18 mouse cellular contexts compared by ENCODE assay signal in the genomic region with DNA sequence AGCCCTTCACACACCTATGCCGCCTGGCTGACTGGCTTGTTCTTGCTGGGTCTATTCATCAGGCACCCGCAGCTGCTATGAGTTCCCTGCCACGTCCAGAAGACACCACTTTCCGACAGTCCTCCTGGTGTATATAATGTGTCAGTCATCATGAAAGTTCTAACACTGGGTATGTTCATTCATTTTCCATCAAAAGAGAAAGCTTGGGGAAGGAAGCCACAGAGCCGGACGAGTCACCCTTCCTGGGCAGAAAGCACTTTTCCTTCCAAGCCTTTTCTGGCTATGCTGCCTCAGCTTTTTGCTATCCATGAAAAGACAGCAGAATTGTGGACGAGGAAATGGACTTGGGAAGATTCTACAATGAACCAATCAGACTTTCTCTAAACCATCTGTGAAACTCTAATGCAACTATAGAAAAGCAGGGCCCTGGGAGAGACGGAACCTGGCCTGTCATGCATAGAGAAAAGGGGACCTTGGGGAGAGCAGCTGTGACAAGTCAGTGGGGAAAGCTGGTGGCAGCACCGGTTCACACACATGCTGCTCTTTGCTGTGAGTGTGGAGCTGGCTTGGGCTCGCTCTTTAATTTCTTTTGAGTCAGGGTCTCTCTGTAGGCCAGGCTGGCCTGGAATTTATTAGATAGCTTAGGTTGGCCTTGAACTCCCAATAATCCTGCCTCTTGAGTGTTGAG.
DNase-seq lines count a peak whose midpoint lies in the region; ATAC-seq lines count a peak whose summit lies in the region.
"Had no signal": no experiment of that assay in that cellular context is flagged by ENCODE, and none has a peak within 500 bp of the region (broad histone marks: within the 10 kb centered on the region; RNA-seq: fewer than 3 reads in every experiment).

No protein-coding gene starts in this region.

- H3K4me2 ChIP-seq in forebrain, embryonic 13.5 days: no peak overlapping the region
- H3K4me2 ChIP-seq in forebrain, embryonic 14.5 days (ENCODE audit: low read length): no peak overlapping the region
- no peak overlapping the region for H3K4me2 ChIP-seq in midbrain, embryonic 12.5 days (replicated peaks)
- no peak overlapping the region for H3K4me2 ChIP-seq in midbrain, embryonic 15.5 days
- H3K4me2 ChIP-seq: embryonic facial prominence, embryonic 12.5 days; heart, embryonic 11.5 days; kidney, embryonic 15.5 days had no signal

- H3K36me3 ChIP-seq in forebrain, embryonic 13.5 days (ENCODE audit: poor library complexity, severe bottlenecking): peaks cover 4% of the 10 kb centered on the region; the same call in 1 of the 2 replicates
- H3K36me3 ChIP-seq in forebrain, embryonic 14.5 days (ENCODE audit: control insufficient read depth, insufficient read depth, low read length): no peaks in the 10 kb centered on the region
- 0 out of 2 replicates have a peak, but pooled peaks cover 5% of the 10 kb centered on the region for H3K36me3 ChIP-seq in midbrain, embryonic 12.5 days
- H3K36me3 ChIP-seq in midbrain, embryonic 10.5 days: peaks cover 31% of the 10 kb centered on the region
- H3K36me3 ChIP-seq in midbrain, embryonic 15.5 days (replicated peaks): no peaks in the 10 kb centered on the region

- intact Hi-C loops in left cerebral cortex, postnatal 4 days (cut with DNase I): no loop called here

- no peaks in the 10 kb centered on the region for H3K27me3 ChIP-seq in forebrain, embryonic 13.5 days
- no peaks in the 10 kb centered on the region for H3K27me3 ChIP-seq in forebrain, embryonic 14.5 days (replicated peaks; ENCODE audit: control insufficient read depth, insufficient read depth, low read length)
- no peaks in the 10 kb centered on the region for H3K27me3 ChIP-seq in midbrain, embryonic 12.5 days
- H3K27me3 ChIP-seq in midbrain, embryonic 10.5 days (ENCODE audit: low read depth, poor library complexity, severe bottlenecking): no peaks in the 10 kb centered on the region
- H3K27me3 ChIP-seq in midbrain, embryonic 15.5 days (replicated peaks): no peaks in the 10 kb centered on the region
- H3K27me3 ChIP-seq: embryonic facial prominence, embryonic 12.5 days; kidney, embryonic 15.5 days had no signal

- no peak overlapping the region for H3K9ac ChIP-seq in forebrain, embryonic 13.5 days
- no peak overlapping the region for H3K9ac ChIP-seq in forebrain, embryonic 14.5 days (ENCODE audit: low read length)
- H3K9ac ChIP-seq in midbrain, embryonic 12.5 days (replicated peaks): no peak overlapping the region
- H3K9ac ChIP-seq in midbrain, embryonic 15.5 days: no peak overlapping the region
- H3K9ac ChIP-seq: embryonic facial prominence, embryonic 12.5 days; kidney, embryonic 15.5 days had no signal

- 81% methylated on average over 10 of the region's 10 CpGs for WGBS in forebrain, embryonic 13.5 days
- 79% methylated on average over 10 of the region's 10 CpGs for WGBS in forebrain, embryonic 14.5 days
- WGBS in midbrain, embryonic 12.5 days: 86% methylated on average over 10 of the region's 10 CpGs
- WGBS in midbrain, embryonic 10.5 days: 90% methylated on average over 10 of the region's 10 CpGs
- 73% methylated on average over 10 of the region's 10 CpGs for WGBS in midbrain, embryonic 15.5 days

- DNase-seq in forebrain, embryonic 14.5 days (ENCODE audit: low spot score): no peak
- DNase-seq in midbrain, embryonic 10.5 days (ENCODE audit: low spot score): no peak
- peak; percentile 76 for DNase-seq in 3T3-L1 (ENCODE audit: low read depth, low spot score)
- DNase-seq in ovary, postnatal 10 days (ENCODE audit: low spot score): no peak
- DNase-seq in left cerebral cortex, postnatal 4 days: no peak
- DNase-seq: adrenal gland, postnatal 36 days; cerebellum, adult 2 months; heart, postnatal 14 days; liver; lung, adult 2 months; lung, postnatal 36 days; thymus, postnatal 36 days had no signal

- H3K4me3 ChIP-seq in forebrain, embryonic 13.5 days: no peak overlapping the region
- no peak overlapping the region for H3K4me3 ChIP-seq in forebrain, embryonic 14.5 days (ENCODE audit: low read depth, low read length)
- no peak overlapping the region for H3K4me3 ChIP-seq in midbrain, embryonic 12.5 days
- H3K4me3 ChIP-seq in midbrain, embryonic 10.5 days: no peak overlapping the region
- H3K4me3 ChIP-seq in midbrain, embryonic 15.5 days: no peak overlapping the region
- H3K4me3 ChIP-seq: embryonic facial prominence, embryonic 12.5 days; kidney, embryonic 15.5 days had no signal

- no peak for ATAC-seq in forebrain, embryonic 13.5 days
- no peak for ATAC-seq in forebrain, embryonic 14.5 days
- ATAC-seq in midbrain, embryonic 12.5 days (ENCODE audit: low FRiP score, low read depth): no peak
- no peak for ATAC-seq in midbrain, embryonic 15.5 days (replicated peaks)

- peaks cover 12% of the 10 kb centered on the region for H3K4me1 ChIP-seq in forebrain, embryonic 13.5 days
- H3K4me1 ChIP-seq in forebrain, embryonic 14.5 days (ENCODE audit: control insufficient read depth, insufficient read depth, low read length): peaks cover under 1% of the 10 kb centered on the region; the same call in 1 of the 2 replicates
- H3K4me1 ChIP-seq in midbrain, embryonic 12.5 days: peaks cover 12% of the 10 kb centered on the region
- peaks cover 15% of the 10 kb centered on the region for H3K4me1 ChIP-seq in midbrain, embryonic 10.5 days
- H3K4me1 ChIP-seq in midbrain, embryonic 15.5 days: peaks cover 18% of the 10 kb centered on the region
- H3K4me1 ChIP-seq: embryonic facial prominence, embryonic 12.5 days had no signal

- no peaks in the 10 kb centered on the region for H3K9me3 ChIP-seq in forebrain, embryonic 13.5 days (replicated peaks)
- no peaks in the 10 kb centered on the region for H3K9me3 ChIP-seq in forebrain, embryonic 14.5 days (replicated peaks; ENCODE audit: control insufficient read depth, low read length)
- no peaks in the 10 kb centered on the region for H3K9me3 ChIP-seq in midbrain, embryonic 12.5 days
- no peaks in the 10 kb centered on the region for H3K9me3 ChIP-seq in midbrain, embryonic 10.5 days (replicated peaks)
- H3K9me3 ChIP-seq in midbrain, embryonic 15.5 days: no peaks in the 10 kb centered on the region
- H3K9me3 ChIP-seq: embryonic facial prominence, embryonic 12.5 days; kidney, embryonic 15.5 days had no signal

- H3K27ac ChIP-seq in forebrain, embryonic 13.5 days: peak overlapping the region; percentile 31; the same call in 1 of the 2 replicates
- H3K27ac ChIP-seq in forebrain, embryonic 14.5 days (ENCODE audit: low read depth, low read length): no peak overlapping the region
- peak overlapping the region; percentile 20 for H3K27ac ChIP-seq in midbrain, embryonic 12.5 days (replicated peaks)
- no peak overlapping the region for H3K27ac ChIP-seq in midbrain, embryonic 10.5 days (replicated peaks)
- H3K27ac ChIP-seq in midbrain, embryonic 15.5 days: 0 out of 2 replicates have a peak overlapping the region, but pooled peaks have one; percentile 17
- H3K27ac ChIP-seq: embryonic facial prominence, embryonic 12.5 days; kidney, embryonic 15.5 days had no signal

Comparison
In these comparisons a context has a peak if more than half of its experiments do, and no peak if none do; other contexts are left out.
1. H3K27ac ChIP-seq: peak in forebrain, embryonic 13.5 days (single experiment), midbrain, embryonic 12.5 days (single experiment) and midbrain, embryonic 15.5 days (single experiment); none in forebrain, embryonic 14.5 days (single experiment) and midbrain, embryonic 10.5 days (single experiment).